Mouse (Mus musculus): ENCODE data around the gene Pawr. TPM values are rescaled to one million over a fixed set of nuclear protein-coding genes. Genes with fewer than 3 reads are reported as not detected.

Pawr gene
- polyA plus RNA-seq, 1 experiment from 2014 or later: 13.7 TPM

DNA sequence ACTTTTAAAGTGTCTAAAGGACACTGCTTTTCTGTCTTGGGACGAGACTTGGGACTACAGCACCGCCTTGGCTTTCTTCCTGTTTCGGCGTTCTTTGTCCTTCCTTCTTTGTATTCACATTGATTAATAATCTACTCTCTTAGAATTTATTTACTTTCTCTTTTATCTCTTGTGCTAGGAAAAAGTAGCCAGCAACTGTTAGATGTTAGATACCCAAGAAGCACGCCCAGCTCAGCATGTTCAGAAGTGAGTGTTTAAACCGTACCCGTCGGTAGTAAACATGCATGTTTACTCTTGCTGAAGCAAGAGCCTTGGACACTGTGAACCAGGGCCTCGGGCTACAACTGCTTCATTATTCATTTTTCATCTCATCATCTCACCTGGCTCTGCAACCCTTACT, 72.2 kb downstream of the Pawr start:
- H3K27ac ChIP-seq: no peak overlapping the region
- no peak overlapping the region for H3K9ac ChIP-seq
- H3K27me3 ChIP-seq (replicated peaks): no peaks in the 10 kb centered on the region
- H3K4me1 ChIP-seq: no peaks in the 10 kb centered on the region
- H3K9me3 ChIP-seq: no peaks in the 10 kb centered on the region
- 78% methylated on average over 9 of the region's 9 CpGs for WGBS
- H3K4me3 ChIP-seq: no peak overlapping the region
- no peak overlapping the region for H3K4me2 ChIP-seq (replicated peaks)
- ATAC-seq (ENCODE audit: low FRiP score, low read depth): no peak
- no peaks in the 10 kb centered on the region for H3K36me3 ChIP-seq

GRCm38 (mm10) chr10:108405076-108405475, 73.2 kb downstream of the Pawr start:
- Histone ChIP-seq H3K27me3 (replicated peaks) (no peaks in the 10 kb centered on the region), H3K9me3 (no peaks in the 10 kb centered on the region), H3K4me2 (replicated peaks) (no peak overlapping the region), H3K36me3 (no peaks in the 10 kb centered on the region), H3K9ac (no peak overlapping the region), H3K27ac (no peak overlapping the region), H3K4me3 (no peak overlapping the region), H3K4me1 (no peaks in the 10 kb centered on the region)
- 82% methylated on average over 8 of the region's 8 CpGs for WGBS
- no peak for ATAC-seq (ENCODE audit: low FRiP score, low read depth)

DNA sequence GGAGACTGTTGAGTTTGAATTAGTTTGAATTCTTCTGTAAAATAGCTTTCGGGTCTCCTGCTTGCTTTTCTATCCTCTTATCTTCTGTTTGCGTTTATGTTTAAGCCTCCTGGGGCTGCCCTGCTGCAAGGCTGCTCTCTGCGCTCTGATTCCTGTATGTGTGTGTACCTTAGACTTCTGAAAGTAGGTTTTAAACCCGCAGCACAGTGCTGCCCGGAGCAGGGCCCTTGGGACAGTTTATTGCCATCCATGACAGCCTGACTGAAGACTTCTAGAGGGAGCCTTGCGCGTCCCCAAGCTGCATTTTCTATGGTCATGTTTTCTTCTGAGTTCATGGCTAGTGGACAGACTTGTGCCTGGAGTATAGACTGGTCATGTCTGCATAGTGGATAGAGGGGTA, 74.0 kb downstream of the Pawr start:
- no peak overlapping the region for H3K4me2 ChIP-seq (replicated peaks)
- WGBS: 67% methylated on average over 7 of the region's 7 CpGs
- H3K4me3 ChIP-seq: no peak overlapping the region
- no peaks in the 10 kb centered on the region for H3K4me1 ChIP-seq
- no peaks in the 10 kb centered on the region for H3K9me3 ChIP-seq
- no peaks in the 10 kb centered on the region for H3K36me3 ChIP-seq
- no peak for ATAC-seq (ENCODE audit: low FRiP score, low read depth)
- no peaks in the 10 kb centered on the region for H3K27me3 ChIP-seq (replicated peaks)
- H3K9ac ChIP-seq: no peak overlapping the region
- no peak overlapping the region for H3K27ac ChIP-seq

- H3K4me3 ChIP-seq: no peak overlapping the region
- no peaks in the 10 kb centered on the region for H3K36me3 ChIP-seq
- no peaks in the 10 kb centered on the region for H3K27me3 ChIP-seq (replicated peaks)
- H3K9ac ChIP-seq: no peak overlapping the region
- H3K4me2 ChIP-seq (replicated peaks): no peak overlapping the region
- no peak overlapping the region for H3K27ac ChIP-seq
- H3K4me1 ChIP-seq: no peaks in the 10 kb centered on the region
- H3K9me3 ChIP-seq: no peaks in the 10 kb centered on the region
- 90% methylated on average over 12 of the region's 12 CpGs for WGBS
- no peak for ATAC-seq (ENCODE audit: low FRiP score, low read depth)
Observed at GRCm38 (mm10) chr10:108406798-108407754, 75.2 kb downstream of the Pawr start.

- no peak overlapping the region for H3K9ac ChIP-seq
- no peaks in the 10 kb centered on the region for H3K27me3 ChIP-seq (replicated peaks)
- 80% methylated on average over 5 of the region's 5 CpGs for WGBS
- H3K4me3 ChIP-seq: no peak overlapping the region
- no peaks in the 10 kb centered on the region for H3K4me1 ChIP-seq
- no peaks in the 10 kb centered on the region for H3K36me3 ChIP-seq
- no peak overlapping the region for H3K27ac ChIP-seq
- no peaks in the 10 kb centered on the region for H3K9me3 ChIP-seq
- H3K4me2 ChIP-seq (replicated peaks): no peak overlapping the region
- no peak for ATAC-seq (ENCODE audit: low FRiP score, low read depth)
Observed at GRCm38 (mm10) chr10:108408025-108408424, 76.1 kb downstream of the Pawr start.

DNA sequence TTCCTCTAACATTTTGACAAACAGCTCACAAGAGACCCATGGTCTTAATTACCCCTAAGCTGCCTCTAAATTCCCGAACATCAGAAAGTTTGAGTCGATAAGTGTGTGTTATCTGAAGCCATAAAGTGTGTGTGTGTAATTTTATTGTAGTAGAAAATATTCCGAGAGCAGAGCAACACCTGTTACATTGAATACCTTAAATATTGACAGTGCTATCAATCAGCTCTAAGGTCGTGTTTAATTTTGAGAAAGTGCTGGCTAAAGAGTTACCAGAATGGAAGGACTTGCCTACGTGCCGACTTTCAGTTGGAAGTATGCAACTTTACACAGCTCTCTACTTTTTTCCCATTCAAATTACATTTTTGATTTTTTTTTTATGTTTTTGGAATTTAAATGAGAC, 76.5 kb downstream of the Pawr start:
- H3K36me3 ChIP-seq: no peaks in the 10 kb centered on the region
- H3K4me3 ChIP-seq: no peak overlapping the region
- 86% methylated on average over 6 of the region's 6 CpGs for WGBS
- ATAC-seq (ENCODE audit: low FRiP score, low read depth): no peak
- no peaks in the 10 kb centered on the region for H3K4me1 ChIP-seq
- no peaks in the 10 kb centered on the region for H3K9me3 ChIP-seq
- H3K27me3 ChIP-seq (replicated peaks): no peaks in the 10 kb centered on the region
- no peak overlapping the region for H3K9ac ChIP-seq
- H3K27ac ChIP-seq: no peak overlapping the region
- no peak overlapping the region for H3K4me2 ChIP-seq (replicated peaks)

- Histone ChIP-seq H3K4me3 (no peak overlapping the region), H3K27me3 (replicated peaks) (no peaks in the 10 kb centered on the region), H3K4me1 (no peaks in the 10 kb centered on the region), H3K4me2 (replicated peaks) (no peak overlapping the region), H3K36me3 (no peaks in the 10 kb centered on the region), H3K9ac (no peak overlapping the region), H3K9me3 (no peaks in the 10 kb centered on the region), H3K27ac (no peak overlapping the region)
- no peak for ATAC-seq (ENCODE audit: low FRiP score, low read depth)
- 80% methylated on average over 6 of the region's 6 CpGs for WGBS
Observed at GRCm38 (mm10) chr10:108408986-108409385, 77.1 kb downstream of the Pawr start.

- WGBS: 93% methylated on average over 6 of the region's 6 CpGs
- H3K4me1 ChIP-seq: no peaks in the 10 kb centered on the region
- no peak for ATAC-seq (ENCODE audit: low FRiP score, low read depth)
- no peaks in the 10 kb centered on the region for H3K36me3 ChIP-seq
- H3K27ac ChIP-seq: no peak overlapping the region
- H3K4me2 ChIP-seq (replicated peaks): no peak overlapping the region
- H3K9ac ChIP-seq: no peak overlapping the region
- H3K9me3 ChIP-seq: no peaks in the 10 kb centered on the region
- H3K4me3 ChIP-seq: no peak overlapping the region
- no peaks in the 10 kb centered on the region for H3K27me3 ChIP-seq (replicated peaks)
Observed at GRCm38 (mm10) chr10:108409529-108409928, 77.6 kb downstream of the Pawr start.

DNA sequence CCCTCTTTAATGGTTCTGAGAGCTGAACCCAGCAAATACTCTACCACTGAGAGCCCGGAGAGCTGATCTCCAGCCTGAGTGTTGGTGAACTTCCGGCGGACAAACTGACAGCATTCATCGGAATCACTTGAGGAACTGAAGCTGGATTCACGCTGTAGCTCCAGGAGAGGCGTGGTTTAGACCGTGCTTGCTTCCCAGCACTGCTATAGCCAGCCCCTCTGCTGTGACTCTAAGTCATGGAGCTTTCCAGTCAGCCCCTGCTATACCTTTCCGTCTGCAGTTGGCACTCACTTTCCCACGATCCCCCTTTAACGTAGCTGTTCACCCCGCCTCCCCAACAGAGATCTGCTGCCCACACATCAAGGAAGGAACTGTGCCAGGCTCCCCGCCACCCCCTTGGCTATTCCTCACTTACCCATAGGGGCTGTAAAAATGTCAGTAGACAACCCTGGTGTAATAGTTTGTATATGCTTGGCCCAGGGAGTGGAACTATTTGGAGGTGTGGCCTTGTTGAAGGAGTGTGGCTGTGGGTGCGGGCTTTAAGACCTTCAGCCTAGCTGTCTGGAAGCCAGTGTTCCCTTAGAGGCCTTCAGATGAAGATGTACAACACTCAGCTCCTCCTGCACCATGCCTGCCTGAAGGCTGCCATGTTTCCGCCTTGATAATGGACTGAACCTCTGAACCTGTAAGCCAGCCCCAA, 83.2 kb downstream of the Pawr start:
- Histone ChIP-seq H3K9me3 (no peaks in the 10 kb centered on the region), H3K27me3 (replicated peaks) (no peaks in the 10 kb centered on the region), H3K4me2 (replicated peaks) (no peak overlapping the region), H3K4me1 (no peaks in the 10 kb centered on the region), H3K4me3 (no peak overlapping the region), H3K36me3 (no peaks in the 10 kb centered on the region), H3K27ac (no peak overlapping the region), H3K9ac (no peak overlapping the region)
- ATAC-seq (ENCODE audit: low FRiP score, low read depth): no peak
- 91% methylated on average over 14 of the region's 14 CpGs for WGBS

DNA sequence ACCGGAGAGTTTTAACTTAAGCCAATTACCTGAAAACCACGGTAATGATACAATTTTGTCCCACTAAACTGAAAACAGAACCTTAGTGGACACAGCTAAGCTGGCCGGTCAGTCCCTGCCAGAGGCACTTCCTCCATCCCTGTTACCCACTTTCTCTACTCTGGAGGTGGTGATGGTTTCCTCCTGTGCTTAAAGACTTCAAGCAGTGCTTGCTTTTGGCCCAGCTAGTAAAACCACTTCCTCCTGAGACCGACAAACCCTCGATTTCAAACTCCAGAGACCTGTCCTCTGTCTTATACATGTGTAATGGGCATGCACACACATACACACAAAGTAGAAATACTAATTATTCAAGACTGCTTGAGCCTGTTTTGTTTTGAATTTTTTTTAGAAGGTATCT, 85.5 kb downstream of the Pawr start:
- Histone ChIP-seq H3K9me3 (no peaks in the 10 kb centered on the region), H3K27me3 (replicated peaks) (no peaks in the 10 kb centered on the region), H3K9ac (no peak overlapping the region), H3K4me1 (no peaks in the 10 kb centered on the region), H3K27ac (no peak overlapping the region), H3K4me2 (replicated peaks) (no peak overlapping the region), H3K36me3 (no peaks in the 10 kb centered on the region), H3K4me3 (no peak overlapping the region)
- no peak for ATAC-seq (ENCODE audit: low FRiP score, low read depth)
- WGBS: 88% methylated on average over 5 of the region's 5 CpGs

- Histone ChIP-seq H3K36me3 (no peaks in the 10 kb centered on the region), H3K4me1 (no peaks in the 10 kb centered on the region), H3K27ac (no peak overlapping the region), H3K9ac (no peak overlapping the region), H3K9me3 (no peaks in the 10 kb centered on the region), H3K4me3 (no peak overlapping the region), H3K4me2 (replicated peaks) (no peak overlapping the region), H3K27me3 (replicated peaks) (no peaks in the 10 kb centered on the region)
- no peak for ATAC-seq (ENCODE audit: low FRiP score, low read depth)
- WGBS: 94% methylated on average over 10 of the region's 10 CpGs
Observed at GRCm38 (mm10) chr10:108430553-108430952, 98.6 kb downstream of the Pawr start.

- Histone ChIP-seq H3K27ac (no peak overlapping the region), H3K4me3 (no peak overlapping the region), H3K9ac (no peak overlapping the region), H3K4me2 (replicated peaks) (no peak overlapping the region), H3K27me3 (replicated peaks) (no peaks in the 10 kb centered on the region), H3K4me1 (no peaks in the 10 kb centered on the region), H3K9me3 (no peaks in the 10 kb centered on the region), H3K36me3 (no peaks in the 10 kb centered on the region)
- 41% methylated on average over 10 of the region's 10 CpGs for WGBS
- no peak for ATAC-seq (ENCODE audit: low FRiP score, low read depth)
Observed at GRCm38 (mm10) chr10:108432194-108432593, 100.3 kb downstream of the Pawr start.

Measured in neural tube, embryonic 12.5 days (tissue).